Mouse (Mus musculus): Measurements from ENCODE around the gene Mylk3. TPM values are rescaled to one million over a fixed set of nuclear protein-coding genes. Genes with fewer than 3 reads are reported as not detected.

The Mylk3 gene
- polyA plus RNA-seq, 1 experiment from 2014 or later, result 0.37 TPM

GRCm38 (mm10) chr8:85313036-85313435, 73.1 kb downstream of the Mylk3 start:
- H3K36me3 ChIP-seq (ENCODE audit: control insufficient read depth, insufficient read depth, low read length), result peaks cover 6% of the 10 kb centered on the region; the same call in 1 of the 2 replicates
- H3K4me2 ChIP-seq (ENCODE audit: low read depth, low read length), result no peak overlapping the region
- H3K4me1 ChIP-seq (ENCODE audit: control insufficient read depth, insufficient read depth, low read length), result no peaks in the 10 kb centered on the region
- no peak for ATAC-seq (ENCODE audit: low read depth)
- no peaks in the 10 kb centered on the region for H3K9me3 ChIP-seq (ENCODE audit: control insufficient read depth, low read length)
- 91% methylated on average over 3 of the region's 3 CpGs for WGBS
- no peak overlapping the region for H3K9ac ChIP-seq (replicated peaks; ENCODE audit: low read depth, low read length)
- H3K4me3 ChIP-seq (ENCODE audit: low read depth, low read length), result no peak overlapping the region
- no peak overlapping the region for H3K27ac ChIP-seq (ENCODE audit: low read depth, low read length)
- no peaks in the 10 kb centered on the region for H3K27me3 ChIP-seq (ENCODE audit: control insufficient read depth, insufficient read depth, low read length)

GRCm38 (mm10) chr8:85311743-85312142, 74.4 kb downstream of the Mylk3 start:
- no peaks in the 10 kb centered on the region for H3K4me1 ChIP-seq (ENCODE audit: control insufficient read depth, insufficient read depth, low read length)
- H3K4me2 ChIP-seq (ENCODE audit: low read depth, low read length), result no peak overlapping the region
- no peak overlapping the region for H3K9ac ChIP-seq (replicated peaks; ENCODE audit: low read depth, low read length)
- no peak overlapping the region for H3K4me3 ChIP-seq (ENCODE audit: low read depth, low read length)
- H3K27ac ChIP-seq (ENCODE audit: low read depth, low read length), result no peak overlapping the region
- H3K27me3 ChIP-seq (ENCODE audit: control insufficient read depth, insufficient read depth, low read length), result no peaks in the 10 kb centered on the region
- no peak for ATAC-seq (ENCODE audit: low read depth)
- H3K36me3 ChIP-seq (ENCODE audit: control insufficient read depth, insufficient read depth, low read length), result peaks cover 15% of the 10 kb centered on the region
- no peaks in the 10 kb centered on the region for H3K9me3 ChIP-seq (ENCODE audit: control insufficient read depth, low read length)

GRCm38 (mm10) chr8:85308564-85308963, 77.6 kb downstream of the Mylk3 start:
- Histone ChIP-seq H3K9me3 (ENCODE audit: control insufficient read depth, low read length) (no peaks in the 10 kb centered on the region), H3K4me1 (ENCODE audit: control insufficient read depth, insufficient read depth, low read length) (no peaks in the 10 kb centered on the region), H3K27ac (ENCODE audit: low read depth, low read length) (no peak overlapping the region), H3K4me2 (ENCODE audit: low read depth, low read length) (no peak overlapping the region), H3K27me3 (ENCODE audit: control insufficient read depth, insufficient read depth, low read length) (no peaks in the 10 kb centered on the region), H3K9ac (replicated peaks; ENCODE audit: low read depth, low read length) (no peak overlapping the region), H3K4me3 (ENCODE audit: low read depth, low read length) (no peak overlapping the region), H3K36me3 (ENCODE audit: control insufficient read depth, insufficient read depth, low read length) (peaks cover 25% of the 10 kb centered on the region)
- ATAC-seq (ENCODE audit: low read depth), result no peak
- 93% methylated on average over 2 of the region's 2 CpGs for WGBS

GRCm38 (mm10) chr8:85303531-85303930, 82.6 kb downstream of the Mylk3 start:
- 87% methylated on average over 5 of the region's 5 CpGs for WGBS
- no peak overlapping the region for H3K9ac ChIP-seq (replicated peaks; ENCODE audit: low read depth, low read length)
- no peak overlapping the region for H3K4me2 ChIP-seq (ENCODE audit: low read depth, low read length)
- H3K9me3 ChIP-seq (ENCODE audit: control insufficient read depth, low read length), result no peaks in the 10 kb centered on the region
- no peak overlapping the region for H3K4me3 ChIP-seq (ENCODE audit: low read depth, low read length)
- peaks cover 9% of the 10 kb centered on the region for H3K4me1 ChIP-seq (ENCODE audit: control insufficient read depth, insufficient read depth, low read length)
- H3K27ac ChIP-seq (ENCODE audit: low read depth, low read length), result no peak overlapping the region
- no peak for ATAC-seq (ENCODE audit: low read depth)
- no peaks in the 10 kb centered on the region for H3K27me3 ChIP-seq (ENCODE audit: control insufficient read depth, insufficient read depth, low read length)
- H3K36me3 ChIP-seq (ENCODE audit: control insufficient read depth, insufficient read depth, low read length), result peaks cover 31% of the 10 kb centered on the region

- H3K9me3 ChIP-seq (ENCODE audit: control insufficient read depth, low read length), result no peaks in the 10 kb centered on the region
- peaks cover 26% of the 10 kb centered on the region for H3K36me3 ChIP-seq (ENCODE audit: control insufficient read depth, insufficient read depth, low read length)
- no peaks in the 10 kb centered on the region for H3K27me3 ChIP-seq (ENCODE audit: control insufficient read depth, insufficient read depth, low read length)
- no peak overlapping the region for H3K4me2 ChIP-seq (ENCODE audit: low read depth, low read length)
- peaks cover 12% of the 10 kb centered on the region for H3K4me1 ChIP-seq (ENCODE audit: control insufficient read depth, insufficient read depth, low read length)
- 90% methylated on average over 3 of the region's 3 CpGs for WGBS
- H3K27ac ChIP-seq (ENCODE audit: low read depth, low read length), result no peak overlapping the region
- ATAC-seq (ENCODE audit: low read depth), result no peak
- H3K9ac ChIP-seq (replicated peaks; ENCODE audit: low read depth, low read length), result no peak overlapping the region
- no peak overlapping the region for H3K4me3 ChIP-seq (ENCODE audit: low read depth, low read length)
Observed at GRCm38 (mm10) chr8:85302931-85303330, 83.2 kb downstream of the Mylk3 start.

GRCm38 (mm10) chr8:85301941-85302340, 84.2 kb downstream of the Mylk3 start:
- Histone ChIP-seq H3K9me3 (ENCODE audit: control insufficient read depth, low read length) (no peaks in the 10 kb centered on the region), H3K27me3 (ENCODE audit: control insufficient read depth, insufficient read depth, low read length) (no peaks in the 10 kb centered on the region), H3K36me3 (ENCODE audit: control insufficient read depth, insufficient read depth, low read length) (peaks cover 19% of the 10 kb centered on the region), H3K4me2 (ENCODE audit: low read depth, low read length) (no peak overlapping the region), H3K9ac (replicated peaks; ENCODE audit: low read depth, low read length) (no peak overlapping the region), H3K27ac (ENCODE audit: low read depth, low read length) (no peak overlapping the region), H3K4me1 (ENCODE audit: control insufficient read depth, insufficient read depth, low read length) (peaks cover 21% of the 10 kb centered on the region), H3K4me3 (ENCODE audit: low read depth, low read length) (no peak overlapping the region)
- ATAC-seq (ENCODE audit: low read depth), result no peak
- 67% methylated on average over 1 of the region's 1 CpGs for WGBS

- ATAC-seq (ENCODE audit: low read depth), result peak; percentile 98
- Histone ChIP-seq H3K4me1 (ENCODE audit: control insufficient read depth, insufficient read depth, low read length) (peaks cover 21% of the 10 kb centered on the region), H3K9ac (replicated peaks; ENCODE audit: low read depth, low read length) (peak within 1 kb of the TSS; percentile 83), H3K9me3 (ENCODE audit: control insufficient read depth, low read length) (no peaks in the 10 kb centered on the region), H3K36me3 (ENCODE audit: control insufficient read depth, insufficient read depth, low read length) (peaks cover 12% of the 10 kb centered on the region; the same call in 1 of the 2 replicates), H3K4me3 (ENCODE audit: low read depth, low read length) (peak within 1 kb of the TSS; percentile 70), H3K4me2 (ENCODE audit: low read depth, low read length) (peak within 1 kb of the TSS; percentile 76), H3K27ac (ENCODE audit: low read depth, low read length) (peak within 1 kb of the TSS; percentile 98), H3K27me3 (ENCODE audit: control insufficient read depth, insufficient read depth, low read length) (no peaks in the 10 kb centered on the region)
- WGBS, result under 1% methylated on average over 62 of the region's 63 CpGs
Observed at GRCm38 (mm10) chr8:85299434-85300077, 86.6 kb downstream of the Mylk3 start, which contains the start of the genes Orc6 and Vps35. Gene Orc6, plus strand, starts transcription at chr8:85299632. Gene Vps35, minus strand, starts transcription at chr8:85299802.

GRCm38 (mm10) chr8:85298600-85299433, 87.3 kb downstream of the Mylk3 start:
- peak overlapping the region; percentile 66 for H3K4me2 ChIP-seq (ENCODE audit: low read depth, low read length)
- under 1% methylated on average over 53 of the region's 53 CpGs for WGBS
- H3K9ac ChIP-seq (replicated peaks; ENCODE audit: low read depth, low read length), result peak overlapping the region; percentile 83
- H3K4me3 ChIP-seq (ENCODE audit: low read depth, low read length), result peak overlapping the region; percentile 70
- H3K36me3 ChIP-seq (ENCODE audit: control insufficient read depth, insufficient read depth, low read length), result peaks cover 13% of the 10 kb centered on the region; the same call in 1 of the 2 replicates
- peaks cover 21% of the 10 kb centered on the region for H3K4me1 ChIP-seq (ENCODE audit: control insufficient read depth, insufficient read depth, low read length)
- H3K27ac ChIP-seq (ENCODE audit: low read depth, low read length), result peak overlapping the region; percentile 98
- ATAC-seq (ENCODE audit: low read depth), result peak; percentile 41
- H3K27me3 ChIP-seq (ENCODE audit: control insufficient read depth, insufficient read depth, low read length), result no peaks in the 10 kb centered on the region
- no peaks in the 10 kb centered on the region for H3K9me3 ChIP-seq (ENCODE audit: control insufficient read depth, low read length)

- 98% methylated on average over 1 of the region's 1 CpGs for WGBS
- H3K4me3 ChIP-seq (ENCODE audit: low read depth, low read length), result no peak overlapping the region
- peaks cover 34% of the 10 kb centered on the region for H3K36me3 ChIP-seq (ENCODE audit: control insufficient read depth, insufficient read depth, low read length)
- H3K27me3 ChIP-seq (ENCODE audit: control insufficient read depth, insufficient read depth, low read length), result no peaks in the 10 kb centered on the region
- no peaks in the 10 kb centered on the region for H3K4me1 ChIP-seq (ENCODE audit: control insufficient read depth, insufficient read depth, low read length)
- H3K27ac ChIP-seq (ENCODE audit: low read depth, low read length), result no peak overlapping the region
- H3K9ac ChIP-seq (replicated peaks; ENCODE audit: low read depth, low read length), result no peak overlapping the region
- H3K9me3 ChIP-seq (ENCODE audit: control insufficient read depth, low read length), result no peaks in the 10 kb centered on the region
- no peak overlapping the region for H3K4me2 ChIP-seq (ENCODE audit: low read depth, low read length)
- no peak for ATAC-seq (ENCODE audit: low read depth)
Observed at GRCm38 (mm10) chr8:85286846-85287245, 99.3 kb downstream of the Mylk3 start.
